In the genomic region with DNA sequence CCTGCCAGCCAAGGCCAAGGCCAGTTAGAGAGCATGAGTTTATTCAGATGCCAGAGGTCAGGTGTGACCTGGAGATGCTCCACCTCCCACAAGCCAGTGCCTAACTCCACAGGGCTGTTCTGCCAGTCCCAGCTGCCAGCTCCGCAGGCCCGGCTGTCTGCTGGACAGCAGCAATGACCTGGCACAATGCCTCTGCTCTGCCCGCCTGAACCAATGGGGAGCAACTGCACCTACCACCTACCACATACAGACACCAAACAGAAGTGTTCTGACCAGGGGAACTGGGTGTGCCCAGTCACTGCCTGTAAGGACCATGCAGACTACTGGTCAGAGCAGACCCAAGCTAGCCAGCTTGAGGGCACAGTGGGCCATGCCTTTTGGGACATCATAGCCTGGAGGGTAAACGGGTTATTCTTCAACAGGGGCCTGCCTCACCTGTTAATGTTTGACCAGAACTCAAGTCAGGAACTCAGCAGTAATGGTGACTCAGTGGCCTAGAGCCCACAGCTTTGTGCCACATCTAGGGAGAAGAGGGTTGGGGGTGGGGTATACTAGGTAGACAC, we compare ENCODE assay signal across 9 mouse cellular contexts. TPM values are rescaled to one million over a fixed set of nuclear protein-coding genes. Genes with fewer than 3 reads are reported as not detected.
DNase-seq lines count a peak whose midpoint lies in the region; ATAC-seq lines count a peak whose summit lies in the region.
"Had no signal": no experiment of that assay in that cellular context is flagged by ENCODE, and none has a peak within 500 bp of the region (broad histone marks: within the 10 kb centered on the region; RNA-seq: fewer than 3 reads in every experiment).

No protein-coding gene starts in this region.

- peaks cover 91% of the 10 kb centered on the region for H3K4me1 ChIP-seq in megakaryocyte, embryonic 14.5 days
- H3K4me1 ChIP-seq in embryonic facial prominence, embryonic 12.5 days = peaks cover 28% of the 10 kb centered on the region
- H3K4me1 ChIP-seq in kidney, embryonic 15.5 days = peaks cover 85% of the 10 kb centered on the region

- H3K27ac ChIP-seq in embryonic facial prominence, embryonic 12.5 days = 0 out of 2 replicates have a peak overlapping the region, but pooled peaks have one; percentile 5
- H3K27ac ChIP-seq in kidney, embryonic 15.5 days = peak overlapping the region; percentile 90
- H3K27ac ChIP-seq: neural tube, embryonic 15.5 days had no signal

- H3K9ac ChIP-seq in embryonic facial prominence, embryonic 12.5 days = no peak overlapping the region
- no peak overlapping the region for H3K9ac ChIP-seq in kidney, embryonic 15.5 days
- H3K9ac ChIP-seq: neural tube, embryonic 15.5 days had no signal

- WGBS in embryonic facial prominence, embryonic 12.5 days = 81% methylated on average over 4 of the region's 4 CpGs
- WGBS in kidney, embryonic 15.5 days = 65% methylated on average over 4 of the region's 4 CpGs

- H3K36me3 ChIP-seq in megakaryocyte, embryonic 14.5 days (replicated peaks; ENCODE audit: low read length) = peaks cover 85% of the 10 kb centered on the region
- H3K36me3 ChIP-seq in embryonic facial prominence, embryonic 12.5 days = no peaks in the 10 kb centered on the region
- H3K36me3 ChIP-seq in kidney, embryonic 15.5 days = no peaks in the 10 kb centered on the region
- H3K36me3 ChIP-seq: neural tube, embryonic 15.5 days had no signal

- no peak for ATAC-seq in megakaryocyte, adult 5-6 weeks (ENCODE audit: poor library complexity, severe bottlenecking)
- ATAC-seq in embryonic facial prominence, embryonic 12.5 days (ENCODE audit: insufficient number of reproducible peaks, insufficient read depth, low FRiP score, low TSS enrichment) = no peak
- peak; percentile 67 for ATAC-seq in kidney, embryonic 15.5 days (replicated peaks; ENCODE audit: low FRiP score)
- no peak for ATAC-seq in erythroblast, adult 5-6 weeks (replicated peaks; ENCODE audit: low FRiP score, poor library complexity, severe bottlenecking)

- H3K4me2 ChIP-seq in embryonic facial prominence, embryonic 12.5 days (replicated peaks) = no peak overlapping the region
- H3K4me2 ChIP-seq in kidney, embryonic 15.5 days = peak overlapping the region; percentile 14; the same call in 1 of the 2 replicates
- H3K4me2 ChIP-seq: neural tube, embryonic 15.5 days had no signal

- DNase-seq in skeletal muscle tissue, adult 2 months (ENCODE audit: low read depth, low spot score) = peak; percentile 18
- no peak for DNase-seq in embryo, embryonic 10 days (ENCODE audit: low spot score)
- no peak for DNase-seq in layer of hippocampus, adult 9-10 months (ENCODE audit: low spot score)

- no peaks in the 10 kb centered on the region for H3K27me3 ChIP-seq in megakaryocyte, embryonic 14.5 days (replicated peaks)
- no peaks in the 10 kb centered on the region for H3K27me3 ChIP-seq in embryonic facial prominence, embryonic 12.5 days
- H3K27me3 ChIP-seq in kidney, embryonic 15.5 days = no peaks in the 10 kb centered on the region
- H3K27me3 ChIP-seq: neural tube, embryonic 15.5 days had no signal

- peaks cover 4% of the 10 kb centered on the region; the same call in 1 of the 2 replicates for H3K9me3 ChIP-seq in megakaryocyte, embryonic 14.5 days
- H3K9me3 ChIP-seq in embryonic facial prominence, embryonic 12.5 days = no peaks in the 10 kb centered on the region
- no peaks in the 10 kb centered on the region for H3K9me3 ChIP-seq in kidney, embryonic 15.5 days (replicated peaks)
- H3K9me3 ChIP-seq: neural tube, embryonic 15.5 days had no signal

- peak overlapping the region; percentile 57 for H3K4me3 ChIP-seq in megakaryocyte, embryonic 14.5 days (replicated peaks)
- no peak overlapping the region for H3K4me3 ChIP-seq in embryonic facial prominence, embryonic 12.5 days
- no peak overlapping the region for H3K4me3 ChIP-seq in kidney, embryonic 15.5 days (replicated peaks)
- H3K4me3 ChIP-seq: neural tube, embryonic 15.5 days had no signal

RNA-seq across cellular contexts. Expression of a gene that starts 19.4 kb away (rescaled TPM):
- polyA plus RNA-seq in megakaryocyte, embryonic 14.5 days (2012; ENCODE audit: insufficient read depth, low replicate concordance) = 946 and 2,951 TPM in 2 replicates
- 0.09 TPM in 1 of 2 replicates, not detected in the other for total RNA-seq in megakaryocyte, adult 5-6 weeks (2015)
- not detected in 2 replicates for total RNA-seq in megakaryocyte, adult 5-6 weeks (2017)
- polyA plus RNA-seq in embryonic facial prominence, embryonic 12.5 days (2016; fragmentation: Nextera tagmentation; extraction: Ambion mirVana) = 122 and 127 TPM in 2 replicates
- polyA plus RNA-seq in kidney, embryonic 15.5 days (2015; fragmentation: Nextera tagmentation; extraction: Ambion mirVana) = 195 and 206 TPM in 2 replicates
- not detected in 2 replicates for total RNA-seq in erythroblast, adult 5-6 weeks (2015; ENCODE audit: low replicate concordance)
- under 0.01 TPM in 1 of 2 replicates, not detected in the other for total RNA-seq in erythroblast, adult 5-6 weeks (2017; ENCODE audit: low replicate concordance)
